Mouse (Mus musculus) MEL (cell line): ENCODE measurements around the gene Nav1.

Source experiments
- BHLHE40 ChIP-seq: IDR thresholded peaks from 2 replicates; pipeline ENCODE4 v1.6.1; 2012; ENCODE audit warnings: low read depth, mild to moderate bottlenecking, inconsistent platforms, low read length, improper control_type of control experiment, borderline replicate concordance
- MYB ChIP-seq: IDR thresholded peaks from 2 replicates; pipeline ENCODE4 v1.6.1; 2011; ENCODE audit warnings: mild to moderate bottlenecking, low read depth, low read length, improper control_type of control experiment
- SIN3A ChIP-seq: IDR thresholded peaks from 2 replicates; pipeline ENCODE4 v1.6.1; 2012; ENCODE audit warnings: low read length, improper control_type of control experiment, inconsistent platforms
- SMC3 ChIP-seq: IDR thresholded peaks from 2 replicates; pipeline ENCODE4 v1.6.1; 2011; ENCODE audit warnings: low read depth, low read length, improper control_type of control experiment
- UBTF ChIP-seq: IDR thresholded peaks from 2 replicates; pipeline ENCODE4 v1.6.1; 2012; ENCODE audit warnings: low read depth, mild to moderate bottlenecking, inconsistent platforms, low read length, improper control_type of control experiment, moderate library complexity, borderline replicate concordance; ENCODE audit not compliant: insufficient read depth

GRCm38 (mm10) chr1:135584587-135585541, 22.2 kb downstream of the Nav1 start:
- TF ChIP-seq UBTF (no peak), SIN3A (no peak), BHLHE40 (no peak), SMC3 (no peak), MYB (no peak)
